ENCODE assay signal across 13 mouse cellular contexts in genomic region chr4:127371546-127371945, GRCm38 (mm10). TPM values are rescaled to one million over a fixed set of nuclear protein-coding genes. Genes with fewer than 3 reads are reported as not detected.
DNase-seq lines count a peak whose midpoint lies in the region; ATAC-seq and TF ChIP-seq lines count a peak whose summit lies in the region.
"Had no signal": no experiment of that assay in that cellular context is flagged by ENCODE, and none has a peak within 500 bp of the region (broad histone marks: within the 10 kb centered on the region; RNA-seq: fewer than 3 reads in every experiment).

No protein-coding gene starts in this region.

- no peak overlapping the region for H3K4me3 ChIP-seq in gastrocnemius, adult 2 months
- H3K4me3 ChIP-seq in heart, embryonic 16.5 days (ENCODE audit: low read length), result no peak overlapping the region
- H3K4me3 ChIP-seq: left cerebral cortex, adult 2 months had no signal

- 0 out of 2 replicates have a peak, but pooled peaks have one; percentile 59 for ATAC-seq in heart, embryonic 16.5 days (replicated peaks; ENCODE audit: extremely low read depth, insufficient read depth, low FRiP score)

- peak; percentile 40 for DNase-seq in gastrocnemius, adult 2 months
- DNase-seq in gastrocnemius, postnatal 36 days, result no peak
- DNase-seq in ZHBTc4 (ENCODE audit: low read depth, low spot score), result peak; percentile 43
- DNase-seq in lung, postnatal 36 days, result peak; percentile 61
- no peak for DNase-seq in kidney, postnatal 25 days
- no peak for DNase-seq in left cerebral cortex, adult 11 months (ENCODE audit: low spot score)
- DNase-seq in right cerebral cortex, postnatal 10 days (ENCODE audit: low spot score in 2 of 2), result no peak
- DNase-seq: B cell, adult 2 months; thymus, postnatal 14 days had no signal

- H3K4me2 ChIP-seq in heart, embryonic 16.5 days (ENCODE audit: low read depth, low read length), result no peak overlapping the region

- no peak overlapping the region for H3K27ac ChIP-seq in gastrocnemius, adult 2 months
- no peak overlapping the region for H3K27ac ChIP-seq in heart, embryonic 16.5 days (ENCODE audit: low read length)
- H3K27ac ChIP-seq: left cerebral cortex, adult 2 months; liver, embryonic 14.5 days had no signal

- intact Hi-C loops in gastrocnemius, adult 2 months (cut with DNase I), result no loop called here
- intact Hi-C loops in gastrocnemius, postnatal 36 days (cut with DNase I), result no loop called here

- H3K36me3 ChIP-seq in heart, embryonic 16.5 days (ENCODE audit: control insufficient read depth, insufficient read depth), result no peaks in the 10 kb centered on the region

- no peak for TF ChIP-seq CTCF in gastrocnemius, adult 2 months (IDR thresholded peaks at IDR 0.05)

- H3K27me3 ChIP-seq in heart, embryonic 16.5 days (ENCODE audit: control insufficient read depth, insufficient read depth, low read length), result no peaks in the 10 kb centered on the region; the same call in 1 of the 2 replicates

- peaks cover 16% of the 10 kb centered on the region for H3K4me1 ChIP-seq in heart, embryonic 16.5 days (ENCODE audit: control insufficient read depth, insufficient read depth, low read length)

- no peak overlapping the region for H3K9ac ChIP-seq in heart, embryonic 16.5 days (ENCODE audit: low read length)
- H3K9ac ChIP-seq: liver, embryonic 14.5 days had no signal

- WGBS in heart, embryonic 16.5 days, result 39% methylated on average over 5 of the region's 5 CpGs

- no peaks in the 10 kb centered on the region for H3K9me3 ChIP-seq in heart, embryonic 16.5 days (replicated peaks; ENCODE audit: control insufficient read depth, low read length)

RNA-seq across cellular contexts. Expression of gene Gjb5, which starts 13.6 kb away (rescaled TPM):
- total RNA-seq in gastrocnemius, adult 2 months (2021), result not detected
- total RNA-seq in gastrocnemius, postnatal 36 days (2021), result under 1 TPM in 1 of 2 experiments, not detected in 1; 0.25 TPM
- polyA plus RNA-seq in heart, embryonic 16.5 days (2015; fragmentation: Nextera tagmentation; extraction: Ambion mirVana), result 0.41 and 0.60 TPM in 2 replicates
- total RNA-seq: granulocyte monocyte progenitor cell, adult 5-6 weeks had no signal

RNA-seq across cellular contexts. Expression of gene Gjb4, which starts 17.7 kb away (rescaled TPM):
- not detected for total RNA-seq in gastrocnemius, adult 2 months (2021)
- not detected for total RNA-seq in gastrocnemius, postnatal 36 days (2021)
- 0.09 and 0.10 TPM in 2 replicates for polyA plus RNA-seq in heart, embryonic 16.5 days (2015; fragmentation: Nextera tagmentation; extraction: Ambion mirVana)
- total RNA-seq: granulocyte monocyte progenitor cell, adult 5-6 weeks; left cerebral cortex, adult 2 months had no signal
- polyA plus RNA-seq: liver, embryonic 14.5 days had no signal

RNA-seq across cellular contexts. Expression of gene Gjb3, which starts 40.9 kb away (rescaled TPM):
- not detected for total RNA-seq in gastrocnemius, adult 2 months (2021)
- not detected for total RNA-seq in gastrocnemius, postnatal 36 days (2021)
- polyA plus RNA-seq in heart, embryonic 16.5 days (2015; fragmentation: Nextera tagmentation; extraction: Ambion mirVana), result 0.17 and 0.35 TPM in 2 replicates

RNA-seq across cellular contexts. Expression of gene Gja4, which starts 57.7 kb away (rescaled TPM):
- total RNA-seq in gastrocnemius, adult 2 months (2021), result 1 to 10 TPM; 3.4 to 5.2 TPM
- total RNA-seq in gastrocnemius, postnatal 36 days (2021), result 1 to 10 TPM; 4.4 TPM
- 32.3 and 33.3 TPM in 2 replicates for polyA plus RNA-seq in heart, embryonic 16.5 days (2015; fragmentation: Nextera tagmentation; extraction: Ambion mirVana)
- total RNA-seq: granulocyte monocyte progenitor cell, adult 5-6 weeks had no signal

Comparison
In these comparisons a context has a peak if more than half of its experiments do, and no peak if none do; other contexts are left out.
1. DNase-seq: peak in gastrocnemius, adult 2 months (single experiment), ZHBTc4 (single experiment) and lung, postnatal 36 days (single experiment); none in gastrocnemius, postnatal 36 days (0 of 2), kidney, postnatal 25 days (0 of 2), left cerebral cortex, adult 11 months (single experiment) and right cerebral cortex, postnatal 10 days (0 of 2).